Mouse (Mus musculus) bone marrow, adult 2 months (tissue): ENCODE data around the gene Pmm1.

Experiments used
- CTCF ChIP-seq: fragments of 200-500 bp; IDR thresholded peaks from 2 replicates; pipeline ENCODE4 v1.5.1; 2011; ENCODE audit warnings: low read length, control low read depth; ENCODE audit not compliant: control insufficient read depth, insufficient read depth
- POLR2A ChIP-seq: fragments of 200-500 bp; IDR thresholded peaks from 2 replicates; pipeline ENCODE4 v1.6.1; 2011; ENCODE audit warnings: low read depth, mild to moderate bottlenecking, control low read depth, low read length, borderline replicate concordance; ENCODE audit not compliant: control insufficient read depth

DNA sequence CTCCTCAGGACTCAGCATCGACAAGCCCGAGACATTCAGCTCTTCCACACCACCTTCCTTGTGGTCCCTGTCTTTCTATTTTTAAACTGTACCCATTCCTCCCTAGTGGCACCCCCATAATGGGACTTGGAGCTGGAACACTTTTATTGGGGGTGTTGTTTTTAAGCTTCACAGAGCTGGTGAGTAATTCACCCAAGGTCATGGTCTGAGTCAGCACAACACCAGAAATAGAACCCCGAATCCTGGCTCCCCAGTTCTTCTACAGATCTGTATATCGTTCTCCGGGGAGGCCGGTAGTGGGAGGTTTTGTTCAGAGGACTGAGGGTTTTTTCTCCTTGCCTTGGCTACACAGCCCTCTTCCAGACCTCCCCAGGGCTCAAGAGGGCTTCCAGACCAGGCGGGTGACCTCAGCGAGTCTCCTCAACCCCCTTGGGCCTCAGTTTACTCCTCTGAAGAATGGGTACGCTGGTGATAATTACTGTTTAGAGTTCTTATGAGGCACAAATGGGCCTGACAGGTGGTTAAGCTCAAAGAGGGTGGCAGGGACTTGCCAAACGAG is 21.5 kb downstream of the Pmm1 start:
- TF ChIP-seq CTCF: no peak
- TF ChIP-seq POLR2A: no peak
